ENCODE assay signal across 12 mouse cellular contexts in the genomic region with DNA sequence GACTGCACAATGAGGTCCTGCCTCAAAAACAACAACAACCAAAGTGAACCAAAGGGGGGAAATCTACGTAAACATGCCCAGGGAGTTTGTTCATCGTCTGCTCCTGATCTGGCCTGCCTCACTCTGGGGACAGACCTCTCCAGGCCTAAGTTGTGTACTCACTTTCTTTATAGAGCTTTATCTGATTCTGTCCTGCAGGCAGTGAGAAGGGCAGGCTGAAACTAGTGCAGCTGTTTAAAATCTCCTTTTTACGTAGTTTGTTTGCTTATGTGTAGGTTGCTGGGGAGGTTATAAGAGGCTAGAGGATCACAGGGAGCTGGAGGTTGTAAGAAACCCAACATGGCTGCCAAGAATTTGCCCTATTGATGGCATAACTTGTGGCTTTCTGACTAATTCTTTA. TPM values are rescaled to one million over a fixed set of nuclear protein-coding genes. Genes with fewer than 3 reads are reported as not detected.
A peak's percentile ranks its signal among the peaks of the same experiment; 100 is the strongest.
DNase-seq lines count a peak whose midpoint lies in the region; ATAC-seq and TF ChIP-seq lines count a peak whose summit lies in the region.
"Had no signal": no experiment of that assay in that cellular context is flagged by ENCODE, and none has a peak within 500 bp of the region (broad histone marks: within the 10 kb centered on the region; RNA-seq: fewer than 3 reads in every experiment).

No protein-coding gene starts in this region.

- H3K9me3 ChIP-seq in forebrain, embryonic 10.5 days = no peaks in the 10 kb centered on the region
- no peaks in the 10 kb centered on the region for H3K9me3 ChIP-seq in forebrain, embryonic 11.5 days (ENCODE audit: control insufficient read depth, low read length)
- no peaks in the 10 kb centered on the region for H3K9me3 ChIP-seq in kidney, postnatal 0 days (replicated peaks; ENCODE audit: low read length)
- H3K9me3 ChIP-seq in embryonic facial prominence, embryonic 15.5 days (replicated peaks) = no peaks in the 10 kb centered on the region
- H3K9me3 ChIP-seq in liver, embryonic 16.5 days (replicated peaks; ENCODE audit: control insufficient read depth, low read length) = no peaks in the 10 kb centered on the region

- H3K27me3 ChIP-seq in forebrain, embryonic 10.5 days (ENCODE audit: poor library complexity, severe bottlenecking) = no peaks in the 10 kb centered on the region
- no peaks in the 10 kb centered on the region for H3K27me3 ChIP-seq in forebrain, embryonic 11.5 days (ENCODE audit: control insufficient read depth, insufficient read depth, low read length)
- H3K27me3 ChIP-seq in kidney, postnatal 0 days (ENCODE audit: insufficient read depth, low read length) = no peaks in the 10 kb centered on the region
- no peaks in the 10 kb centered on the region for H3K27me3 ChIP-seq in embryonic facial prominence, embryonic 15.5 days
- no peaks in the 10 kb centered on the region for H3K27me3 ChIP-seq in liver, embryonic 16.5 days (ENCODE audit: control insufficient read depth, insufficient read depth, low read depth, low read length)

- H3K4me3 ChIP-seq in forebrain, embryonic 10.5 days = no peak overlapping the region
- H3K4me3 ChIP-seq in forebrain, embryonic 11.5 days (ENCODE audit: low read depth, low read length) = no peak overlapping the region
- no peak overlapping the region for H3K4me3 ChIP-seq in kidney, postnatal 0 days (replicated peaks; ENCODE audit: low read depth, low read length)
- H3K4me3 ChIP-seq in embryonic facial prominence, embryonic 15.5 days (replicated peaks) = no peak overlapping the region
- peak overlapping the region; percentile 35 for H3K4me3 ChIP-seq in liver, embryonic 16.5 days (ENCODE audit: low read depth, low read length)

- H3K4me2 ChIP-seq in forebrain, embryonic 11.5 days (ENCODE audit: low read depth, low read length, severe bottlenecking) = no peak overlapping the region
- H3K4me2 ChIP-seq in kidney, postnatal 0 days (ENCODE audit: low read length) = no peak overlapping the region
- H3K4me2 ChIP-seq in embryonic facial prominence, embryonic 15.5 days (replicated peaks) = no peak overlapping the region
- peak overlapping the region; percentile 99 for H3K4me2 ChIP-seq in liver, embryonic 16.5 days (ENCODE audit: low read depth, low read length)

- no peak overlapping the region for H3K9ac ChIP-seq in forebrain, embryonic 11.5 days (ENCODE audit: low read length)
- H3K9ac ChIP-seq in kidney, postnatal 0 days (ENCODE audit: low read depth, low read length) = no peak overlapping the region
- no peak overlapping the region for H3K9ac ChIP-seq in embryonic facial prominence, embryonic 15.5 days
- H3K9ac ChIP-seq in liver, embryonic 16.5 days (ENCODE audit: low read depth, low read length) = peak overlapping the region; percentile 64

- H3K36me3 ChIP-seq in forebrain, embryonic 10.5 days (replicated peaks) = peaks cover 13% of the 10 kb centered on the region
- no peaks in the 10 kb centered on the region for H3K36me3 ChIP-seq in forebrain, embryonic 11.5 days (ENCODE audit: control insufficient read depth, insufficient read depth, low read length)
- no peaks in the 10 kb centered on the region for H3K36me3 ChIP-seq in kidney, postnatal 0 days (ENCODE audit: insufficient read depth, low read length)
- no peaks in the 10 kb centered on the region for H3K36me3 ChIP-seq in embryonic facial prominence, embryonic 15.5 days
- peaks cover 2% of the 10 kb centered on the region; the same call in 1 of the 2 replicates for H3K36me3 ChIP-seq in liver, embryonic 16.5 days (ENCODE audit: control insufficient read depth, insufficient read depth)

- H3K4me1 ChIP-seq in forebrain, embryonic 10.5 days = peaks cover 25% of the 10 kb centered on the region
- no peaks in the 10 kb centered on the region for H3K4me1 ChIP-seq in forebrain, embryonic 11.5 days (replicated peaks; ENCODE audit: control insufficient read depth, insufficient read depth, low read length)
- 0 out of 2 replicates have a peak, but pooled peaks cover 5% of the 10 kb centered on the region for H3K4me1 ChIP-seq in kidney, postnatal 0 days (replicated peaks; ENCODE audit: insufficient read depth, low read length)
- peaks cover 25% of the 10 kb centered on the region for H3K4me1 ChIP-seq in embryonic facial prominence, embryonic 15.5 days
- H3K4me1 ChIP-seq in liver, embryonic 16.5 days (ENCODE audit: control insufficient read depth, low read depth, low read length) = peaks cover 87% of the 10 kb centered on the region

- 88% methylated on average over 3 of the region's 3 CpGs for WGBS in forebrain, embryonic 10.5 days
- WGBS in forebrain, embryonic 11.5 days = 79% methylated on average over 3 of the region's 3 CpGs
- 56% methylated on average over 3 of the region's 3 CpGs for WGBS in kidney, postnatal 0 days
- 50% methylated on average over 3 of the region's 3 CpGs for WGBS in embryonic facial prominence, embryonic 15.5 days
- WGBS in liver, embryonic 16.5 days (ENCODE audit: insufficient replicate concordance) = 18% methylated on average over 3 of the region's 3 CpGs

- ATAC-seq in forebrain, embryonic 11.5 days (replicated peaks; ENCODE audit: low FRiP score) = no peak
- no peak for ATAC-seq in kidney, postnatal 0 days (replicated peaks; ENCODE audit: low FRiP score, low read depth)
- no peak for ATAC-seq in embryonic facial prominence, embryonic 15.5 days (ENCODE audit: insufficient number of reproducible peaks, low FRiP score, low TSS enrichment, low read depth)
- ATAC-seq in liver, embryonic 16.5 days (ENCODE audit: low read depth) = peak; percentile 11; the same call in 1 of the 2 replicates
- ATAC-seq: hindbrain, embryonic 16.5 days had no signal

- no peak for TF ChIP-seq CTCF in kidney, postnatal 0 days (IDR thresholded peaks at IDR 0.05; ENCODE audit: low read depth)

- DNase-seq in forebrain, embryonic 10.5 days (ENCODE audit: extremely low spot score, low spot score) = no peak
- DNase-seq in forebrain, embryonic 11.5 days (ENCODE audit: low spot score) = no peak
- no peak for DNase-seq in kidney, postnatal 0 days (ENCODE audit: low spot score)
- no peak for DNase-seq in kidney, adult 8-10 months
- DNase-seq in left cerebral cortex, adult 9 months (ENCODE audit: low spot score in 2 of 2) = no peak
- no peak for DNase-seq in right cerebral cortex, postnatal 10 days (ENCODE audit: low spot score in 2 of 2)
- DNase-seq: cerebellum, adult 11-12 months; midbrain, embryonic 14.5 days; thymus, adult 2 months had no signal

- H3K27ac ChIP-seq in forebrain, embryonic 10.5 days = 0 out of 2 replicates have a peak overlapping the region, but pooled peaks have one; percentile 12
- no peak overlapping the region for H3K27ac ChIP-seq in forebrain, embryonic 11.5 days (ENCODE audit: low read depth, low read length)
- H3K27ac ChIP-seq in kidney, postnatal 0 days = peak overlapping the region; percentile 42; the same call in 1 of the 2 replicates
- H3K27ac ChIP-seq in embryonic facial prominence, embryonic 15.5 days (replicated peaks) = peak overlapping the region; percentile 1; the same call in 1 of the 2 replicates
- H3K27ac ChIP-seq in liver, embryonic 16.5 days (ENCODE audit: low read length) = peak overlapping the region; percentile 99

RNA-seq across cellular contexts. Expression of gene Noct, which starts 7.3 kb away (rescaled TPM):
- polyA plus RNA-seq in forebrain, embryonic 10.5 days (2016; fragmentation: Nextera tagmentation; extraction: Ambion mirVana) = 11.2 and 11.3 TPM in 2 replicates
- polyA plus RNA-seq in forebrain, embryonic 11.5 days (2014; fragmentation: Nextera tagmentation; extraction: Ambion mirVana) = 14.7 and 15.2 TPM in 2 replicates
- 6.0 and 7.1 TPM in 2 replicates for polyA plus RNA-seq in kidney, postnatal 0 days (2015; fragmentation: Nextera tagmentation; extraction: Ambion mirVana)
- polyA plus RNA-seq in embryonic facial prominence, embryonic 15.5 days (2015; fragmentation: Nextera tagmentation; extraction: Ambion mirVana) = 9.8 and 11.3 TPM in 2 replicates
- polyA plus RNA-seq in liver, embryonic 16.5 days (2015; fragmentation: Nextera tagmentation; extraction: Ambion mirVana) = 13.7 and 13.8 TPM in 2 replicates
